Mouse (Mus musculus) liver, adult 2 months (tissue): ENCODE results near the gene Pip5k1b.

Source experiments
- CTCF ChIP-seq: fragments of 200-500 bp; IDR thresholded peaks from 2 replicates; pipeline ENCODE4 v1.5.1; 2011; ENCODE audit warnings: low read depth, low read length, control low read depth
- POLR2A ChIP-seq: fragments of 200-500 bp; IDR thresholded peaks from 2 replicates; pipeline ENCODE4 v1.6.1; 2011; ENCODE audit warnings: low read length, control low read depth; ENCODE audit not compliant: insufficient read depth; ENCODE audit errors: extremely low read depth

GRCm38 (mm10) chr19:24528910-24529561, 26.6 kb downstream of the Pip5k1b start:
- TF ChIP-seq CTCF (no peak), POLR2A (no peak)
